Mouse (Mus musculus) thymus, adult 2 months (tissue): ENCODE measurements around the gene Nkiras2.

ENCODE experiments used
- CTCF ChIP-seq: fragments of 200-500 bp; IDR thresholded peaks from 2 replicates; pipeline ENCODE4 v1.5.1; 2012; ENCODE audit warnings: mild to moderate bottlenecking, control low read depth, low read length, moderate library complexity, borderline replicate concordance; ENCODE audit not compliant: control insufficient read depth, poor library complexity, insufficient read depth; ENCODE audit errors: extremely low read depth
- POLR2A ChIP-seq: fragments of 200-500 bp; IDR thresholded peaks from 2 replicates; pipeline ENCODE4 v1.6.1; 2012; ENCODE audit warnings: mild to moderate bottlenecking, low read length, control low read depth, moderate library complexity; ENCODE audit not compliant: control insufficient read depth, poor library complexity, insufficient read depth; ENCODE audit errors: extremely low read depth

GRCm38 (mm10) chr11:100609355-100609996 lies 9.6 kb upstream of the Nkiras2 start:
- TF ChIP-seq CTCF = no peak
- no peak for TF ChIP-seq POLR2A
